Mouse (Mus musculus) forebrain, embryonic 12.5 days (tissue): ENCODE measurements at regions not wholly inside any gene's neighbourhood (a gene's known extent, or its start where the extent isn't known, plus 50 kb on each side); places are given as distances from the start of the nearest gene placed in this dataset.

Experiments
- ATAC-seq: fragments of 200-750 bp; cut with Nextera tagmentation; 2 replicates; pipeline ENCODE4 v1.8.0; 2017; ENCODE audit warnings: moderate TSS enrichment; ENCODE audit not compliant: low FRiP score
- H3K27ac ChIP-seq: fragments of 300-500 bp; sonication (generic); 2 replicates; pipeline ENCODE4 v1.5.1; 2016; ENCODE audit warnings: mild to moderate bottlenecking
- H3K27me3 ChIP-seq: fragments of 300-500 bp; sonication (generic); 2 replicates; pipeline ENCODE4 v1.6.1; 2016; ENCODE audit warnings: mild to moderate bottlenecking
- H3K36me3 ChIP-seq: fragments of 300-500 bp; sonication (generic); replicated peaks from 2 replicates; pipeline ENCODE4 v1.6.1; 2016; ENCODE audit warnings: mild to moderate bottlenecking
- H3K4me1 ChIP-seq: fragments of 300-500 bp; sonication (generic); 2 replicates; pipeline ENCODE4 v1.6.1; 2016
- H3K4me2 ChIP-seq: fragments of 300-500 bp; sonication (generic); 2 replicates; pipeline ENCODE4 v1.6.1; 2016; ENCODE audit warnings: mild to moderate bottlenecking, moderate library complexity
- H3K4me3 ChIP-seq: fragments of 300-500 bp; sonication (generic); replicated peaks from 2 replicates; pipeline ENCODE4 v1.5.1; 2016; ENCODE audit warnings: mild to moderate bottlenecking
- H3K9ac ChIP-seq: fragments of 300-500 bp; sonication (generic); 2 replicates; pipeline ENCODE4 v1.6.1; 2016; ENCODE audit warnings: mild to moderate bottlenecking
- H3K9me3 ChIP-seq: fragments of 300-500 bp; sonication (generic); 2 replicates; pipeline ENCODE4 v1.6.1; 2016
- WGBS: fragments of 180-500 bp; shearing (Covaris S2); methylation state at CpG from one replicate; pipeline ENCODE4 v1.1.7; 2016; 5-methylcytosine and 5-hydroxymethylcytosine counted together

DNA sequence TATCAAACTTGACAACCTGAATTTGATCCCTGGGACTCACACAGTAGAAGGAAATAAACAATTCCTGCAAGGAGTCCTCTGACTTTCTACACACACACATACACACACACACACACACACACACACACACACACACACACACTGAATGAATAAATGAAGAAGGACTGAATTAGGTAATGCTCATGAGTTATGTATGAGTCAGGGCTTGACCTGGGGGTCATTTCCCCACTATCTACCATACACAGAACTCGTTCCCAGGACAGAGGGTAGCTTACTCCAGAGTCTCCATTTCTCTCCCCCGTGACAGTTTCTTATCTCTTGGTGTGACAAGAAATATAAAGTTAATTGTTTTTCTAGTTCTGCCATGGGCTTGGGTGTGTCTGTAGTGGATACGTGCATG lies 50.1 kb upstream of the Gadd45a start:
- H3K4me2 ChIP-seq: no peak overlapping the region
- H3K9ac ChIP-seq: no peak overlapping the region
- ATAC-seq: no peak
- 0 out of 2 replicates have a peak, but pooled peaks cover 4% of the 10 kb centered on the region for H3K4me1 ChIP-seq
- H3K4me3 ChIP-seq: no peak overlapping the region
- H3K36me3 ChIP-seq: no peaks in the 10 kb centered on the region
- no peaks in the 10 kb centered on the region for H3K9me3 ChIP-seq
- no peaks in the 10 kb centered on the region for H3K27me3 ChIP-seq
- no peak overlapping the region for H3K27ac ChIP-seq
- WGBS: 78% methylated on average over 3 of the region's 3 CpGs
